Mouse (Mus musculus) spleen, adult 2 months (tissue): ENCODE data around the gene Adal.

Source experiments
- CTCF ChIP-seq: fragments of 200-500 bp; IDR thresholded peaks from 2 replicates; pipeline ENCODE4 v1.5.1; 2011; ENCODE audit warnings: mild to moderate bottlenecking, inconsistent platforms; ENCODE audit not compliant: insufficient read depth, insufficient read length, insufficient replicate concordance; ENCODE audit errors: extremely low read depth
- POLR2A ChIP-seq: fragments of 200-500 bp; IDR thresholded peaks from 2 replicates; pipeline ENCODE4 v1.6.1; 2011; ENCODE audit warnings: low read depth, low read length, inconsistent platforms

- no peak for TF ChIP-seq CTCF
- TF ChIP-seq POLR2A, result no peak
Observed at GRCm38 (mm10) chr2:121137371-121137770, 2.9 kb upstream of the Adal start.
